ENCODE assay signal across 9 mouse cellular contexts in the genomic region with DNA sequence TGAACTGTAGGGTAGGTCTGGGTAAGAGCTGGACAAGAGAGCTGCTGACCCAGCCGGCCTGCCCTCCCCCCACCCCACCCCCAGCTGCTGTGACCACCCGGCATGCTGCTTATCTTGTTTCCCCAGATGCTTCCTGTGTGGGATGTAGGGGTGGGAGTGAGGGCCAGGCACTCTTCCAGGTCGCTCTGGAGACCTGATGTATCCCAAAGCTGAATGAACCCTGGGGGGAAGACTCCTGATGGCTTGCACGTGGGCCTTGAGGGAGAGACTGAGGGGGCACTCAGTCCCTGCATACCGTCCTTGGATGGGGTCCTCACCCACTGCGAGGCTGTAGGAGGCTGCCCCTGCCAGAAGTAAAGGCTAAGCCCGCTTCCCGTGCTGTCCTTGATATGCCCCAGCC. TPM values are rescaled to one million over a fixed set of nuclear protein-coding genes. Genes with fewer than 3 reads are reported as not detected.
DNase-seq lines count a peak whose midpoint lies in the region; ATAC-seq lines count a peak whose summit lies in the region.
"Had no signal": no experiment of that assay in that cellular context is flagged by ENCODE, and none has a peak within 500 bp of the region (broad histone marks: within the 10 kb centered on the region; RNA-seq: fewer than 3 reads in every experiment).

No protein-coding gene starts in this region.

- WGBS in hindbrain, embryonic 15.5 days: 67% methylated on average over 8 of the region's 8 CpGs
- WGBS in hindbrain, embryonic 16.5 days: 55% methylated on average over 8 of the region's 8 CpGs
- 19% methylated on average over 8 of the region's 8 CpGs for WGBS in heart, embryonic 10.5 days
- WGBS in neural tube, embryonic 12.5 days: 64% methylated on average over 8 of the region's 8 CpGs

- DNase-seq in heart, embryonic 10.5 days (ENCODE audit: low spot score): peak; percentile 91
- peak; percentile 60 to 63 for DNase-seq in kidney, postnatal 36 days
- DNase-seq in thymus, postnatal 10 days (ENCODE audit: low spot score in 2 of 2): no peak
- no peak for DNase-seq in spleen, adult 18-20 months
- no peak for DNase-seq in spleen, postnatal 14 days (ENCODE audit: low spot score in 2 of 2)

- H3K4me2 ChIP-seq in hindbrain, embryonic 15.5 days: no peak overlapping the region
- no peak overlapping the region for H3K4me2 ChIP-seq in hindbrain, embryonic 16.5 days (ENCODE audit: low read length)
- no peak overlapping the region for H3K4me2 ChIP-seq in neural tube, embryonic 12.5 days (replicated peaks)
- H3K4me2 ChIP-seq: midbrain, embryonic 12.5 days had no signal

- 0 out of 2 replicates have a peak overlapping the region, but pooled peaks have one; percentile 27 for H3K27ac ChIP-seq in hindbrain, embryonic 15.5 days (replicated peaks)
- no peak overlapping the region for H3K27ac ChIP-seq in hindbrain, embryonic 16.5 days (ENCODE audit: low read depth, low read length)
- peak overlapping the region; percentile 89 for H3K27ac ChIP-seq in heart, embryonic 10.5 days
- 0 out of 2 replicates have a peak overlapping the region, but pooled peaks have one; percentile 20 for H3K27ac ChIP-seq in neural tube, embryonic 12.5 days
- H3K27ac ChIP-seq: midbrain, embryonic 12.5 days had no signal

- H3K4me3 ChIP-seq in hindbrain, embryonic 15.5 days: no peak overlapping the region
- no peak overlapping the region for H3K4me3 ChIP-seq in hindbrain, embryonic 16.5 days (ENCODE audit: low read length)
- peak overlapping the region; percentile 27 for H3K4me3 ChIP-seq in heart, embryonic 10.5 days
- no peak overlapping the region for H3K4me3 ChIP-seq in neural tube, embryonic 12.5 days
- H3K4me3 ChIP-seq: midbrain, embryonic 12.5 days had no signal

- H3K9ac ChIP-seq in hindbrain, embryonic 15.5 days: no peak overlapping the region
- no peak overlapping the region for H3K9ac ChIP-seq in hindbrain, embryonic 16.5 days (ENCODE audit: low read depth, low read length)
- no peak overlapping the region for H3K9ac ChIP-seq in neural tube, embryonic 12.5 days
- H3K9ac ChIP-seq: midbrain, embryonic 12.5 days had no signal

- no peaks in the 10 kb centered on the region for H3K27me3 ChIP-seq in hindbrain, embryonic 15.5 days
- H3K27me3 ChIP-seq in hindbrain, embryonic 16.5 days (replicated peaks; ENCODE audit: control insufficient read depth, insufficient read depth, low read length): no peaks in the 10 kb centered on the region
- no peaks in the 10 kb centered on the region for H3K27me3 ChIP-seq in heart, embryonic 10.5 days (ENCODE audit: insufficient read depth, poor library complexity, severe bottlenecking)
- no peaks in the 10 kb centered on the region for H3K27me3 ChIP-seq in neural tube, embryonic 12.5 days (replicated peaks)
- H3K27me3 ChIP-seq: midbrain, embryonic 12.5 days had no signal

- H3K9me3 ChIP-seq in hindbrain, embryonic 15.5 days: no peaks in the 10 kb centered on the region
- no peaks in the 10 kb centered on the region for H3K9me3 ChIP-seq in hindbrain, embryonic 16.5 days (ENCODE audit: control insufficient read depth, low read length)
- no peaks in the 10 kb centered on the region for H3K9me3 ChIP-seq in heart, embryonic 10.5 days
- no peaks in the 10 kb centered on the region for H3K9me3 ChIP-seq in neural tube, embryonic 12.5 days
- H3K9me3 ChIP-seq: midbrain, embryonic 12.5 days had no signal

- H3K4me1 ChIP-seq in hindbrain, embryonic 15.5 days (replicated peaks): no peaks in the 10 kb centered on the region; the same call in 1 of the 2 replicates
- H3K4me1 ChIP-seq in hindbrain, embryonic 16.5 days (ENCODE audit: control insufficient read depth, insufficient read depth, low read depth, low read length): no peaks in the 10 kb centered on the region
- H3K4me1 ChIP-seq in heart, embryonic 10.5 days: peaks cover 52% of the 10 kb centered on the region
- H3K4me1 ChIP-seq in neural tube, embryonic 12.5 days: no peaks in the 10 kb centered on the region

- H3K36me3 ChIP-seq in hindbrain, embryonic 15.5 days: no peaks in the 10 kb centered on the region
- H3K36me3 ChIP-seq in hindbrain, embryonic 16.5 days (ENCODE audit: control insufficient read depth, insufficient read depth, low read length): no peaks in the 10 kb centered on the region
- no peaks in the 10 kb centered on the region for H3K36me3 ChIP-seq in heart, embryonic 10.5 days
- H3K36me3 ChIP-seq in neural tube, embryonic 12.5 days: no peaks in the 10 kb centered on the region
- H3K36me3 ChIP-seq: midbrain, embryonic 12.5 days had no signal

- 0 out of 2 replicates have a peak, but pooled peaks have one; percentile 23 for ATAC-seq in hindbrain, embryonic 15.5 days (ENCODE audit: low FRiP score, low read depth)
- no peak; the same call in 1 of the 2 replicates for ATAC-seq in hindbrain, embryonic 16.5 days
- ATAC-seq in neural tube, embryonic 12.5 days (ENCODE audit: low FRiP score, low read depth): no peak

RNA-seq across cellular contexts. Expression of gene Atp5mpl, which starts 21.7 kb away (rescaled TPM):
- polyA plus RNA-seq in hindbrain, embryonic 15.5 days (2015; fragmentation: Nextera tagmentation; extraction: Ambion mirVana): 787 and 906 TPM in 2 replicates
- polyA plus RNA-seq in hindbrain, embryonic 16.5 days (2015; fragmentation: Nextera tagmentation; extraction: Ambion mirVana): 694 and 757 TPM in 2 replicates
- 847 and 1,150 TPM in 2 replicates for polyA plus RNA-seq in heart, embryonic 10.5 days (2016; fragmentation: Nextera tagmentation; extraction: Ambion mirVana)
- polyA plus RNA-seq in neural tube, embryonic 12.5 days (2016; fragmentation: Nextera tagmentation; extraction: Ambion mirVana): 637 and 665 TPM in 2 replicates

RNA-seq across cellular contexts. Expression of gene Tdrd9, which starts 26.2 kb away (rescaled TPM):
- polyA plus RNA-seq in hindbrain, embryonic 15.5 days (2015; fragmentation: Nextera tagmentation; extraction: Ambion mirVana): 0.30 and 0.49 TPM in 2 replicates
- polyA plus RNA-seq in hindbrain, embryonic 16.5 days (2015; fragmentation: Nextera tagmentation; extraction: Ambion mirVana): 0.24 and 0.29 TPM in 2 replicates
- polyA plus RNA-seq in heart, embryonic 10.5 days (2016; fragmentation: Nextera tagmentation; extraction: Ambion mirVana): 0.28 and 0.54 TPM in 2 replicates
- polyA plus RNA-seq in neural tube, embryonic 12.5 days (2016; fragmentation: Nextera tagmentation; extraction: Ambion mirVana): 0.65 and 0.75 TPM in 2 replicates

RNA-seq across cellular contexts. Expression of gene Rd3l, which starts 36.0 kb away (rescaled TPM):
- 0.22 TPM in 1 of 2 replicates, not detected in the other for polyA plus RNA-seq in hindbrain, embryonic 15.5 days (2015; fragmentation: Nextera tagmentation; extraction: Ambion mirVana)
- not detected in 2 replicates for polyA plus RNA-seq in hindbrain, embryonic 16.5 days (2015; fragmentation: Nextera tagmentation; extraction: Ambion mirVana)
- 0.26 and 0.42 TPM in 2 replicates for polyA plus RNA-seq in heart, embryonic 10.5 days (2016; fragmentation: Nextera tagmentation; extraction: Ambion mirVana)
- not detected in 2 replicates for polyA plus RNA-seq in neural tube, embryonic 12.5 days (2016; fragmentation: Nextera tagmentation; extraction: Ambion mirVana)
- polyA plus RNA-seq: midbrain, embryonic 12.5 days had no signal

RNA-seq across cellular contexts. Expression of gene Ppp1r13b, which starts 37.2 kb away (rescaled TPM):
- polyA plus RNA-seq in hindbrain, embryonic 15.5 days (2015; fragmentation: Nextera tagmentation; extraction: Ambion mirVana): 34.4 and 37.9 TPM in 2 replicates
- polyA plus RNA-seq in hindbrain, embryonic 16.5 days (2015; fragmentation: Nextera tagmentation; extraction: Ambion mirVana): 17.9 and 36.4 TPM in 2 replicates
- 13.6 and 16.8 TPM in 2 replicates for polyA plus RNA-seq in heart, embryonic 10.5 days (2016; fragmentation: Nextera tagmentation; extraction: Ambion mirVana)
- 17.7 and 18.3 TPM in 2 replicates for polyA plus RNA-seq in neural tube, embryonic 12.5 days (2016; fragmentation: Nextera tagmentation; extraction: Ambion mirVana)

Comparison
In these comparisons a context has a peak if more than half of its experiments do, and no peak if none do; other contexts are left out.
1. DNase-seq: peak in heart, embryonic 10.5 days (single experiment) and kidney, postnatal 36 days (2 of 2); none in thymus, postnatal 10 days (0 of 2), spleen, adult 18-20 months (0 of 2) and spleen, postnatal 14 days (0 of 2).